Mouse (Mus musculus): Measurements from ENCODE around the gene Nos1ap.

GRCm38 (mm10) chr1:170579476-170579875 lies 10.2 kb downstream of the Nos1ap start:
- TF ChIP-seq CTCF (IDR thresholded peaks at IDR 0.05; ENCODE audit: borderline replicate concordance, extremely low read depth, insufficient read depth, insufficient read length), result no peak
- no peak for TF ChIP-seq POLR2A (IDR thresholded peaks at IDR 0.05; ENCODE audit: borderline replicate concordance, extremely low read depth, insufficient read depth, insufficient read length, poor library complexity, severe bottlenecking)
